Comparison of ENCODE assay signal across 9 mouse cellular contexts in genomic region chr8:95714837-95715413, GRCm38 (mm10). TPM values are rescaled to one million over a fixed set of nuclear protein-coding genes. Genes with fewer than 3 reads are reported as not detected.
DNase-seq lines count a peak whose midpoint lies in the region; ATAC-seq and TF ChIP-seq lines count a peak whose summit lies in the region.
"Had no signal": no experiment of that assay in that cellular context is flagged by ENCODE, and none has a peak within 500 bp of the region (broad histone marks: within the 10 kb centered on the region; RNA-seq: fewer than 3 reads in every experiment).

No protein-coding gene starts in this region.

- H3K4me3 ChIP-seq in heart, embryonic 13.5 days: peak overlapping the region; percentile 70
- peak overlapping the region; percentile 23 for H3K4me3 ChIP-seq in bone marrow, adult 2 months (replicated peaks; ENCODE audit: control insufficient read depth, low read depth, low read length)
- peak overlapping the region; percentile 87 for H3K4me3 ChIP-seq in hindbrain, embryonic 13.5 days

- no peaks in the 10 kb centered on the region for H3K27me3 ChIP-seq in heart, embryonic 13.5 days (replicated peaks)
- H3K27me3 ChIP-seq in hindbrain, embryonic 13.5 days: no peaks in the 10 kb centered on the region

- peak overlapping the region; percentile 86 for H3K9ac ChIP-seq in heart, embryonic 13.5 days
- peak overlapping the region; percentile 84 for H3K9ac ChIP-seq in hindbrain, embryonic 13.5 days

- H3K4me2 ChIP-seq in heart, embryonic 13.5 days: peak overlapping the region; percentile 88
- H3K4me2 ChIP-seq in hindbrain, embryonic 13.5 days: peak overlapping the region; percentile 98

- H3K9me3 ChIP-seq in heart, embryonic 13.5 days: no peaks in the 10 kb centered on the region
- no peaks in the 10 kb centered on the region for H3K9me3 ChIP-seq in hindbrain, embryonic 13.5 days

- H3K4me1 ChIP-seq in heart, embryonic 13.5 days: peaks cover 30% of the 10 kb centered on the region
- no peaks in the 10 kb centered on the region for H3K4me1 ChIP-seq in bone marrow, adult 2 months (ENCODE audit: control insufficient read depth, insufficient read depth, low read length)
- H3K4me1 ChIP-seq in hindbrain, embryonic 13.5 days (replicated peaks): peaks cover 20% of the 10 kb centered on the region

- no peak for DNase-seq in heart, postnatal 4 days
- DNase-seq in T-cell, adult 2 months (ENCODE audit: low spot score): no peak
- no peak for DNase-seq in B cell, adult 2 months
- DNase-seq in thymus, postnatal 0 days (ENCODE audit: low spot score): no peak

- H3K36me3 ChIP-seq in heart, embryonic 13.5 days: peaks cover 71% of the 10 kb centered on the region
- peaks cover 63% of the 10 kb centered on the region for H3K36me3 ChIP-seq in hindbrain, embryonic 13.5 days

- no peak for TF ChIP-seq CTCF in bone marrow, adult 2 months (IDR thresholded peaks at IDR 0.05; ENCODE audit: control insufficient read depth, insufficient read depth, low read length)

- peak overlapping the region; percentile 73; the same call in 1 of the 2 replicates for H3K27ac ChIP-seq in heart, embryonic 13.5 days (replicated peaks)
- H3K27ac ChIP-seq in bone marrow, adult 2 months (ENCODE audit: control insufficient read depth, insufficient read depth, low read depth, low read length, poor library complexity): no peak overlapping the region
- peak overlapping the region; percentile 81; the same call in 1 of the 2 replicates for H3K27ac ChIP-seq in hindbrain, embryonic 13.5 days

- TF ChIP-seq POLR2A in bone marrow, adult 2 months (IDR thresholded peaks at IDR 0.05; ENCODE audit: borderline replicate concordance, control insufficient read depth, low read depth, low read length): no peak

- WGBS in heart, embryonic 13.5 days: 70% methylated on average over 6 of the region's 6 CpGs
- 53% methylated on average over 6 of the region's 6 CpGs for WGBS in bone marrow, adult 2 months
- 89% methylated on average over 6 of the region's 6 CpGs for whole genome bisulfite sequencing in hindbrain, embryonic 13.5 days

- ATAC-seq in heart, embryonic 13.5 days (ENCODE audit: extremely low read depth, insufficient number of reproducible peaks, low FRiP score, low TSS enrichment): no peak
- ATAC-seq in hindbrain, embryonic 13.5 days (ENCODE audit: low FRiP score): no peak
- peak; percentile 21; the same call in 1 of the 2 replicates for ATAC-seq in megakaryocyte progenitor cell, adult 5-6 weeks (replicated peaks; ENCODE audit: poor library complexity)

RNA-seq across cellular contexts. Expression of gene Setd6, which starts 0.8 kb away (rescaled TPM):
- polyA plus RNA-seq in heart, embryonic 13.5 days (2015; fragmentation: Nextera tagmentation; extraction: Ambion mirVana): 15.9 and 18.1 TPM in 2 replicates
- total RNA-seq in heart, postnatal 4 days (2021): 10 to 100 TPM; 13.9 to 14.7 TPM
- polyA plus RNA-seq in bone marrow, adult 2 months (2011; ENCODE audit: insufficient read depth, insufficient read length, low replicate concordance, missing spikeins): 13.0 and 34.7 TPM in 2 replicates
- 23.6 and 23.7 TPM in 2 replicates for polyA plus RNA-seq in hindbrain, embryonic 13.5 days (2015; fragmentation: Nextera tagmentation; extraction: Ambion mirVana)
- 29.8 and 31.8 TPM in 2 replicates for total RNA-seq in megakaryocyte progenitor cell, adult 5-6 weeks (2015)
- total RNA-seq in megakaryocyte progenitor cell, adult 5-6 weeks (2017): 48.4 and 48.9 TPM in 2 replicates
- polyA plus RNA-seq in thymus, postnatal 0 days (2015; fragmentation: Nextera tagmentation; extraction: Ambion mirVana): 19.7 and 20.4 TPM in 2 replicates

RNA-seq across cellular contexts. Expression of gene Ndrg4, which starts 38.1 kb away (rescaled TPM):
- polyA plus RNA-seq in heart, embryonic 13.5 days (2015; fragmentation: Nextera tagmentation; extraction: Ambion mirVana): 256 and 289 TPM in 2 replicates
- total RNA-seq in heart, postnatal 4 days (2021): 100 to 1,000 TPM; 324 to 340 TPM
- polyA plus RNA-seq in bone marrow, adult 2 months (2011; ENCODE audit: insufficient read depth, insufficient read length, low replicate concordance, missing spikeins): 1.0 and 3.5 TPM in 2 replicates
- 224 and 229 TPM in 2 replicates for polyA plus RNA-seq in hindbrain, embryonic 13.5 days (2015; fragmentation: Nextera tagmentation; extraction: Ambion mirVana)
- total RNA-seq in megakaryocyte progenitor cell, adult 5-6 weeks (2015): not detected in 2 replicates
- total RNA-seq in megakaryocyte progenitor cell, adult 5-6 weeks (2017): not detected in 2 replicates
- polyA plus RNA-seq in thymus, postnatal 0 days (2015; fragmentation: Nextera tagmentation; extraction: Ambion mirVana): 3.2 and 4.1 TPM in 2 replicates
- total RNA-seq: neutrophil, adult 5-6 weeks had no signal

Comparison
In these comparisons a context has a peak if more than half of its experiments do, and no peak if none do; other contexts are left out.
1. H3K4me3 ChIP-seq: peak in every context shown above with its lines; median percentile 87 in hindbrain, embryonic 13.5 days; 70 in heart, embryonic 13.5 days; 23 in bone marrow, adult 2 months.
2. RNA of gene Ndrg4, which starts 38.1 kb away (polyA plus RNA-seq): 256 to 289 TPM in heart, embryonic 13.5 days and 224 to 229 TPM in hindbrain, embryonic 13.5 days; 3.2 to 4.1 TPM in thymus, postnatal 0 days and 1.0 to 3.5 TPM in bone marrow, adult 2 months; every median in the first group is over 10 times any median in the second.